Mouse (Mus musculus): ENCODE measurements around the gene Ryr2.

Ryr2 gene

DNA sequence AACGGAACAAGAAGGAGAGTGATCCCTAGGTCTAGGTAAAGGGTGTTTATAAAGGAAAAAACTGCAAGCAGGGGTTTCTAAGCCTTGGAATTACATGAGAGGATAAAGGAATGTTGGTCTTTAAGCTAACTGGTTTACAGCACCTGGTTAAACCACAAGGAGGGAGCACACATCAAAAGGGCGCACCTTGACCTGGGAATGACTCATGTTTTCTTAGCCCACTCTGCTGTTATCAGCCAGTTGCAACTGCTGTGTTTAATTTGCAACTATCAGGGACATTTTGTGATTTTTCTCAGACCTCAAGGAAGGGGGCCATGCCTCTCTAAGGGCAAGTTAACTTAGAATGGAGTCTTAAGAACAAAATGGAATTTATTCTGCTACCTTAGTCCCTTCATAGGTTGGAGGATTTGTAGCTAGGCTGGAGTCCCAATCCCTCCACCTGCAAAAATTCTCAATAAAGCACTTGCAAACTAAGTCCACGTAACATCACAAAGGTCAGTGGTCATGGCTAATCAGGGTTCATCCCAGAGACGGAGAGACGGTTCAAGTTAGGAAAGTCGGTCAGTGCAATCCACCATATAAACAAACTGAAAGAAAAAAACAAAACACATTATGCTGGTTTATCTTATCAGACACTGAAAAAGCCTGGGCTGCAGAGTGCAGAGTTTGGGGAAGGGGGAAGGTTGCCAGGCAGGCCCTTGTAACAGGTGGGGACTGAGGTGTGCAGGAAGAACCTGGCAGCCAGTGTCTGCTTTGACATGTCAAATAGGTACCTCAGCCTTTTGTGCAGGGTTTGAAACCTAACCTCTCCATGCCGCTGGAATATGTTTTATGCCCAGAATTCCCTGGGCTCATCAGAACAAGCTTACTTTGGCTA lies 574.5 kb downstream of the Ryr2 start:
- no peak for DNase-seq

DNA sequence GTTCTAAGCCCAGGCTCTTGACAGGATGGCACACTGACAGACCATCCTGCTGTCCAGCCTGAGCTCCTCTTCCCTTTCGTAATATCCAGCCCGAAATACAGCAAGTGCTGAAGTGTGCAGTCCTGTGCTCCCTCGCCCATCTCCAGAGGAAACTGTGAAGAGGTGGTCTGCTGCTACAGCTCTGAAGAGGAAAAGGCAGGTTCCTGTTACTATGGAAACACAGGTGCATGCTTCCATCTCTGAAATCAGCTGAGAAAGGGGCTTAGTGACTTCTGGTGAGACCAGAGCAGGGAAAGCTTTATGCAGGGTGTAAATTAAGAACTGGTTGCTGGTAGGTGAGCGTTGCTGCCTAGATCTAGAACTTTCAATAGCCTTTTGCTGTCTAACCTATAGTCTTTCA lies 583.1 kb downstream of the Ryr2 start:
- DNase-seq: no peak

DNA sequence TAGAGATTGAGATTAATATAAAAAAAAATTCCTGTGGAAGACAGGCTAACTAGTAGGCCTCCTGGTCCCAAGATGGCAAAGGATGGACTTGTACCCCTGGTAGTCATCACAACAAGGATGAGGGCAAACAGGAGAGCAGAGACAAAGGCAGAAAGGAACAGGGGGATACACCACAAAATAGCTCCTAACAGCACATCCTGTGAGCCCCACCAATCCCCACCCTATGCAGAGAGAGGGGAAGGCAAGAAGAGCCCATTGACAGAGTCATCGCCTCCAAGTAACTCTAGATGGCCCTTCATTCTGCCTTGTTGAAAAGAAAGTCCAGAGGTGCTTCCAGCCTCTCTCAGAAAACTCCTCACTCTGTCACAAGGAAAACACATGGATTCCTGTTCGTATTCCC lies 586.0 kb downstream of the Ryr2 start:
- DNase-seq: no peak

DNA sequence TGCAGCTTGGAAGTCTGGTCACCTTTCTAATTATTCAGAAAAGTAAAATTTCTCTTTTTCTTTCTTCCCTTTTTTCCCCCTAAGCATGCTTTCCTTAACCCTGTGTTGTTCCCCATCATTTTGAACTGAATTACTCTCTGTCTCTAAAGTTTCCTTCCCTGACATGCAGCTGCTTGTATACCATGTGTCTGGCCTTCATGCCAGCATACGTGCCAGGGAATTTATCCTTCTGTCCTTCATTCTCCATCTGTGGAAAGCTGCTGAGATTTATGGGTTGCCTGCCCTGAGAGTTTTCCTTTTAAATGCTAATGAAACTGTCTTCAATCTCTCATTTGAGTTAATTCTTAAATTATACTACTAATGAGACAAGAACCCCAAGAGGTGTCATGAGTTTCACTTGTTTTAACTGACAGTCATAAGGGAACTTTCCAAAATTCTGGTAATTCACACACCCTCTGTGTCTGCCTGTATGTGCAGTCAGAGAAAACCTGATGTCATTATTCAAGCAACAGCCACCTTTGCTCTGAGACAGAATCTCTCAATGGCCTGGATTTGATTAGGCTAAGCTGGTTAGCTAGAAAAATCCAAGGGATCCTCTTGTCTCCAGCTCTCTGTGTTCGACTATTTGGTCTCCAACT lies 595.1 kb downstream of the Ryr2 start:
- no peak for DNase-seq
